Mouse (Mus musculus): ENCODE data around the gene Zfp14. TPM values are rescaled to one million over a fixed set of nuclear protein-coding genes. Genes with fewer than 3 reads are reported as not detected.

Gene Zfp14
- total and polyA plus RNA-seq, 3 experiments: 0.25 to 0.39 TPM; not detected in 1

DNA sequence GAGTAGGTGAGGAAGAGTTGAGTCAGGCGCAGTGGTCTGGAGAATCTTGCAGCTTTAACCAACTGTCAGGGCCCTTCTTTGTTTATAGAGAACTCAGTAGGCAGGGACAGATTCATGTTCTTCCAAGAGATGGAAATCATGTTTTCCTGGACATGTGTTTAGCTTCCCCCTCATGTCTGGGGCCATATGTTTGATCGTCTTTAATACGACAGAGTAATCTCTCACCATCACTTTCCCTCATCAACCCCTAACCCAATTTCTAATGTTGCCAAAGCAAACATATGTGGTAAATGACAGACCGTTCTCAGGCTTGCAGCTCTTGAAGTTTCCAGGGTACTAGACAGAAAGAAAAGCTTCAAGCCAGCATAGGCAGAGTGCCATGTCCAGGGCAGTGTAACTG lies 3.1 kb downstream of the Zfp14 start:
- Histone ChIP-seq H3K4me3 (ENCODE audit: control insufficient read depth in 1 of 2, insufficient read depth in 1 of 2, low read depth in 2 of 2, low read length in 2 of 2) (no peak overlapping the region), H3K79me2 (ENCODE audit: control insufficient read depth, insufficient read depth, low read length, poor library complexity) (no peaks in the 10 kb centered on the region), H3K27me3 (ENCODE audit: control insufficient read depth in 1 of 2, insufficient read depth in 2 of 2, low read length in 2 of 2) (no peaks in the 10 kb centered on the region), H3K27ac (ENCODE audit: control insufficient read depth, low read depth, low read length) (no peak overlapping the region), H3K36me3 (ENCODE audit: control insufficient read depth in 1 of 2, insufficient read depth in 2 of 2, low read length in 2 of 2) (peaks cover 0 to 5% of the 10 kb centered on the region in 2 experiments; a peak in 2 of 4 replicates), H3K9ac (ENCODE audit: control insufficient read depth, low read depth, low read length, poor library complexity, severe bottlenecking) (no peak overlapping the region), H3K4me1 (ENCODE audit: control insufficient read depth in 1 of 2, insufficient read depth in 2 of 2, low read length in 2 of 2) (peaks cover 3 to 4% of the 10 kb centered on the region in 2 experiments; a peak in 3 of 4 replicates), H3K9me3 (replicated peaks; ENCODE audit: insufficient read depth, low read length) (no peaks in the 10 kb centered on the region)
- TF ChIP-seq MEF2A (IDR thresholded peaks at IDR 0.05; ENCODE audit: extremely low read depth, insufficient replicate concordance, low read depth, low read length, poor library complexity, severe bottlenecking): no peak
- TF ChIP-seq JUND (IDR thresholded peaks at IDR 0.05; ENCODE audit: low read depth, low read length): no peak
- TF ChIP-seq ZC3H11A (IDR thresholded peaks at IDR 0.05; ENCODE audit: low read depth, low read length): no peak
- TF ChIP-seq MYB (IDR thresholded peaks at IDR 0.05; ENCODE audit: low read depth, low read length): no peak
- no peak for TF ChIP-seq TCF12 (IDR thresholded peaks at IDR 0.05; ENCODE audit: low read depth, low read length)
- no peak for TF ChIP-seq GABPA (IDR thresholded peaks at IDR 0.05; ENCODE audit: low read depth, low read length)
- TF ChIP-seq ZNF384 (IDR thresholded peaks at IDR 0.05; ENCODE audit: low read depth, low read length): no peak
- TF ChIP-seq MAFK (IDR thresholded peaks at IDR 0.05; ENCODE audit: borderline replicate concordance, low read depth, low read length): no peak
- TF ChIP-seq MXI1 (IDR thresholded peaks at IDR 0.05; ENCODE audit: low read depth, low read length): no peak
- no peak for TF ChIP-seq SIN3A (IDR thresholded peaks at IDR 0.05; ENCODE audit: low read length)
- no peak for TF ChIP-seq USF1 (IDR thresholded peaks at IDR 0.05; ENCODE audit: low read depth, low read length)
- TF ChIP-seq SMC3 (IDR thresholded peaks at IDR 0.05; ENCODE audit: low read depth, low read length): no peak
- no peak for TF ChIP-seq NRF1 (IDR thresholded peaks at IDR 0.05; ENCODE audit: insufficient read depth, low read depth, low read length, poor library complexity, severe bottlenecking)
- no peak for TF ChIP-seq CHD1 (IDR thresholded peaks at IDR 0.05; ENCODE audit: low read depth, low read length)
- no peak for TF ChIP-seq HCFC1 (IDR thresholded peaks at IDR 0.05; ENCODE audit: low read depth, low read length)
- no peak for TF ChIP-seq BHLHE40 (IDR thresholded peaks at IDR 0.05; ENCODE audit: borderline replicate concordance, low read depth, low read length)
- TF ChIP-seq KAT2A (conservative IDR thresholded peaks at IDR 0.05; ENCODE audit: low read depth, low read length): no peak
- no peak for DNase-seq (ENCODE audit: low read depth, low spot score)

DNA sequence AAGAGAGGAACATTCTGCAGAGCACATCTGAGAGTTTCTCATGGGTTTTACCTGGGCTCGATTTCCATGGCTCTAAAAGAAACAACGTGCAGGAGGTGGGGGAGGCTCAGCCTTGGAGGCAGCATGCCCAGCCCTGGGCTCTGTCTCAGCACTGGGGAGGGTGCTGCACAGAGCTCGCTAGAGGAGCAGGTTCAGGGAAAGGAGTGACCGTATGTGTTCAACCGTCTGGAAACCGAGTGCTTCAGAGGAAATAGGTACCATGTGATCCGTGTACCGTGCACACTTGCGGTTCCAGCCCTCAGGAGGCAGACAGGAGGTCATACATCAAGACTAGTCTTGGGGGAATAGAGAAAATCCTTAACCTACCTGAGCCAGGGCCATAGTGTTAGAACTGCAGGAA lies 6.8 kb downstream of the Zfp14 start:
- Histone ChIP-seq H3K36me3 (ENCODE audit: control insufficient read depth in 1 of 2, insufficient read depth in 2 of 2, low read length in 2 of 2) (no peaks in the 10 kb centered on the region), H3K27me3 (ENCODE audit: control insufficient read depth in 1 of 2, insufficient read depth in 2 of 2, low read length in 2 of 2) (no peaks in the 10 kb centered on the region), H3K4me1 (ENCODE audit: control insufficient read depth in 1 of 2, insufficient read depth in 2 of 2, low read length in 2 of 2) (no peaks in the 10 kb centered on the region), H3K9me3 (replicated peaks; ENCODE audit: insufficient read depth, low read length) (no peaks in the 10 kb centered on the region), H3K27ac (ENCODE audit: control insufficient read depth, low read depth, low read length) (no peak overlapping the region), H3K79me2 (ENCODE audit: control insufficient read depth, insufficient read depth, low read length, poor library complexity) (no peaks in the 10 kb centered on the region), H3K9ac (ENCODE audit: control insufficient read depth, low read depth, low read length, poor library complexity, severe bottlenecking) (no peak overlapping the region), H3K4me3 (ENCODE audit: control insufficient read depth in 1 of 2, insufficient read depth in 1 of 2, low read depth in 2 of 2, low read length in 2 of 2) (no peak overlapping the region)
- TF ChIP-seq SIN3A (IDR thresholded peaks at IDR 0.05; ENCODE audit: low read length) (no peak), NELFE (IDR thresholded peaks at IDR 0.05; ENCODE audit: low read depth, low read length) (no peak), RCOR1 (IDR thresholded peaks at IDR 0.05; ENCODE audit: low read depth, low read length) (no peak), GATA1 (IDR thresholded peaks at IDR 0.05; ENCODE audit: low read depth, low read length) (no peak)
- DNase-seq (ENCODE audit: low read depth, low spot score): no peak

All from MEL (cell line).